Mouse (Mus musculus): Measurements from ENCODE around the gene Hemk1. TPM values are rescaled to one million over a fixed set of nuclear protein-coding genes. Genes with fewer than 3 reads are reported as not detected.

The Hemk1 gene
- 10 to 100 TPM; 21.2 to 21.4 TPM for total RNA-seq (2021)
- polyA plus RNA-seq (2012; rRNA removed), result 30.3 and 37.0 TPM in 2 replicates
- long read RNA-seq, transcript Hemk1-201 (11 exons, 2,192 nt), result major isoform, 13 of 29 reads
- long read RNA-seq, partial matches to known transcripts, result 6 of 29 reads
- long read RNA-seq, other reads (novel, unspliced or antisense), result 9 of 29 reads

- Histone ChIP-seq H3K4me1 (ENCODE audit: control insufficient read depth, insufficient read depth, low read length) (peaks cover 3% of the 10 kb centered on the region), H3K79me2 (replicated peaks; ENCODE audit: control insufficient read depth, insufficient read depth, low read length) (no peaks in the 10 kb centered on the region), H3K4me3 (peak within 1 kb of the TSS; percentile 67), H3K27ac (peak within 1 kb of the TSS; percentile 89), H3K27me3 (ENCODE audit: control insufficient read depth, insufficient read depth, low read length) (no peaks in the 10 kb centered on the region), H3K9ac (ENCODE audit: low read depth, low read length) (peak within 1 kb of the TSS; percentile 63), H3K36me3 (ENCODE audit: control insufficient read depth, insufficient read depth, low read length) (no peaks in the 10 kb centered on the region)
- DNase-seq, result peak; percentile 79 to 83
- 4% methylated on average over 29 of the region's 30 CpGs for WGBS
- TF ChIP-seq EP300 (IDR thresholded peaks at IDR 0.05; ENCODE audit: insufficient read depth, low read depth, low read length) (0 out of 2 replicates have a peak, but pooled peaks have one; percentile 58), POLR2A (IDR thresholded peaks at IDR 0.05; ENCODE audit: insufficient read depth, low read depth, low read length) (peak; percentile 86), CTCF (IDR thresholded peaks at IDR 0.05) (peak; percentile 6; the same call in 1 of the 2 replicates)
- intact Hi-C loops (cut with DNase I), result loop anchor here (5.0 kb wide), 1 partner anchor 91 kb away; no protein-coding TSS in a partner anchor
Observed at GRCm38 (mm10) chr9:107338172-107338883, at the start of gene Hemk1. Gene Hemk1, minus strand, starts transcription at chr9:107338350.

- no peak for DNase-seq
- intact Hi-C loops (cut with DNase I), result no loop called here
- Histone ChIP-seq H3K27ac (no peak overlapping the region), H3K4me1 (ENCODE audit: control insufficient read depth, insufficient read depth, low read length) (no peaks in the 10 kb centered on the region), H3K4me3 (no peak overlapping the region), H3K79me2 (replicated peaks; ENCODE audit: control insufficient read depth, insufficient read depth, low read length) (no peaks in the 10 kb centered on the region), H3K27me3 (ENCODE audit: control insufficient read depth, insufficient read depth, low read length) (no peaks in the 10 kb centered on the region), H3K36me3 (ENCODE audit: control insufficient read depth, insufficient read depth, low read length) (no peaks in the 10 kb centered on the region), H3K9ac (ENCODE audit: low read depth, low read length) (no peak overlapping the region)
- no peak for TF ChIP-seq EP300 (IDR thresholded peaks at IDR 0.05; ENCODE audit: insufficient read depth, low read depth, low read length)
- no peak for TF ChIP-seq CTCF (IDR thresholded peaks at IDR 0.05)
- no peak for TF ChIP-seq POLR2A (IDR thresholded peaks at IDR 0.05; ENCODE audit: insufficient read depth, low read depth, low read length)
- 82% methylated on average over 3 of the region's 3 CpGs for WGBS
Observed at GRCm38 (mm10) chr9:107387708-107388107, 49.6 kb upstream of the Hemk1 start.

GRCm38 (mm10) chr9:107386722-107387121 is 48.6 kb upstream of the Hemk1 start:
- Histone ChIP-seq H3K27ac (no peak overlapping the region), H3K4me1 (ENCODE audit: control insufficient read depth, insufficient read depth, low read length) (no peaks in the 10 kb centered on the region), H3K9ac (ENCODE audit: low read depth, low read length) (no peak overlapping the region), H3K36me3 (ENCODE audit: control insufficient read depth, insufficient read depth, low read length) (no peaks in the 10 kb centered on the region), H3K79me2 (replicated peaks; ENCODE audit: control insufficient read depth, insufficient read depth, low read length) (no peaks in the 10 kb centered on the region), H3K4me3 (no peak overlapping the region), H3K27me3 (ENCODE audit: control insufficient read depth, insufficient read depth, low read length) (no peaks in the 10 kb centered on the region)
- no peak for DNase-seq
- no peak for TF ChIP-seq POLR2A (IDR thresholded peaks at IDR 0.05; ENCODE audit: insufficient read depth, low read depth, low read length)
- peak; percentile 58 for TF ChIP-seq CTCF (IDR thresholded peaks at IDR 0.05)
- no peak for TF ChIP-seq EP300 (IDR thresholded peaks at IDR 0.05; ENCODE audit: insufficient read depth, low read depth, low read length)
- intact Hi-C loops (cut with DNase I), result no loop called here
- 67% methylated on average over 3 of the region's 3 CpGs for WGBS

- H3K4me1 ChIP-seq (ENCODE audit: control insufficient read depth, insufficient read depth, low read length), result no peaks in the 10 kb centered on the region
- no peak for DNase-seq
- intact Hi-C loops (cut with DNase I), result no loop called here
- no peak overlapping the region for H3K4me3 ChIP-seq
- H3K79me2 ChIP-seq (replicated peaks; ENCODE audit: control insufficient read depth, insufficient read depth, low read length), result no peaks in the 10 kb centered on the region
- no peak overlapping the region for H3K9ac ChIP-seq (ENCODE audit: low read depth, low read length)
- H3K36me3 ChIP-seq (ENCODE audit: control insufficient read depth, insufficient read depth, low read length), result no peaks in the 10 kb centered on the region
- H3K27ac ChIP-seq, result no peak overlapping the region
- 35% methylated on average over 3 of the region's 3 CpGs for WGBS
- no peaks in the 10 kb centered on the region for H3K27me3 ChIP-seq (ENCODE audit: control insufficient read depth, insufficient read depth, low read length)
- TF ChIP-seq POLR2A (IDR thresholded peaks at IDR 0.05; ENCODE audit: insufficient read depth, low read depth, low read length) (no peak), CTCF (IDR thresholded peaks at IDR 0.05) (no peak), EP300 (IDR thresholded peaks at IDR 0.05; ENCODE audit: insufficient read depth, low read depth, low read length) (no peak)
Observed at GRCm38 (mm10) chr9:107384396-107384795, 46.2 kb upstream of the Hemk1 start.

GRCm38 (mm10) chr9:107381723-107382122 is 43.6 kb upstream of the Hemk1 start:
- H3K36me3 ChIP-seq (ENCODE audit: control insufficient read depth, insufficient read depth, low read length), result no peaks in the 10 kb centered on the region
- no peak overlapping the region for H3K9ac ChIP-seq (ENCODE audit: low read depth, low read length)
- TF ChIP-seq POLR2A (IDR thresholded peaks at IDR 0.05; ENCODE audit: insufficient read depth, low read depth, low read length) (no peak), EP300 (IDR thresholded peaks at IDR 0.05; ENCODE audit: insufficient read depth, low read depth, low read length) (0 out of 2 replicates have a peak, but pooled peaks have one; percentile 17)
- WGBS, result 6% methylated on average over 8 of the region's 8 CpGs
- DNase-seq, result peak; percentile 46 to 52
- intact Hi-C loops (cut with DNase I), result no loop called here
- H3K79me2 ChIP-seq (replicated peaks; ENCODE audit: control insufficient read depth, insufficient read depth, low read length), result no peaks in the 10 kb centered on the region
- no peak overlapping the region for H3K4me3 ChIP-seq
- no peaks in the 10 kb centered on the region for H3K4me1 ChIP-seq (ENCODE audit: control insufficient read depth, insufficient read depth, low read length)
- no peak overlapping the region for H3K27ac ChIP-seq
- H3K27me3 ChIP-seq (ENCODE audit: control insufficient read depth, insufficient read depth, low read length), result peaks cover 10% of the 10 kb centered on the region

- no peaks in the 10 kb centered on the region for H3K4me1 ChIP-seq (ENCODE audit: control insufficient read depth, insufficient read depth, low read length)
- TF ChIP-seq POLR2A (IDR thresholded peaks at IDR 0.05; ENCODE audit: insufficient read depth, low read depth, low read length) (no peak), CTCF (IDR thresholded peaks at IDR 0.05) (peak; percentile 22)
- no peak overlapping the region for H3K4me3 ChIP-seq
- no peak overlapping the region for H3K9ac ChIP-seq (ENCODE audit: low read depth, low read length)
- DNase-seq, result no peak
- H3K36me3 ChIP-seq (ENCODE audit: control insufficient read depth, insufficient read depth, low read length), result no peaks in the 10 kb centered on the region
- intact Hi-C loops (cut with DNase I), result no loop called here
- 1% methylated on average over 35 of the region's 35 CpGs for WGBS
- no peaks in the 10 kb centered on the region for H3K79me2 ChIP-seq (replicated peaks; ENCODE audit: control insufficient read depth, insufficient read depth, low read length)
- peaks cover 10% of the 10 kb centered on the region for H3K27me3 ChIP-seq (ENCODE audit: control insufficient read depth, insufficient read depth, low read length)
- no peak overlapping the region for H3K27ac ChIP-seq
Observed at GRCm38 (mm10) chr9:107377961-107378512, 39.9 kb upstream of the Hemk1 start.
